Mouse (Mus musculus): Measurements from ENCODE around the gene Padi6. TPM values are rescaled to one million over a fixed set of nuclear protein-coding genes. Genes with fewer than 3 reads are reported as not detected.

The Padi6 gene
- polyA plus RNA-seq (2014; fragmentation: Nextera tagmentation; extraction: Ambion mirVana): not detected in 2 replicates

- no peak for ATAC-seq (ENCODE audit: low FRiP score, low TSS enrichment)
- Histone ChIP-seq H3K9me3 (ENCODE audit: control insufficient read depth, low read length) (no peaks in the 10 kb centered on the region), H3K4me2 (replicated peaks; ENCODE audit: low read depth, low read length) (no peak within 1 kb of the TSS), H3K27ac (ENCODE audit: low read depth, low read length) (no peak within 1 kb of the TSS), H3K4me3 (ENCODE audit: low read length) (no peak within 1 kb of the TSS), H3K4me1 (ENCODE audit: control insufficient read depth, insufficient read depth, low read length) (no peaks in the 10 kb centered on the region; the same call in 1 of the 2 replicates), H3K27me3 (ENCODE audit: control insufficient read depth, insufficient read depth, low read length) (no peaks in the 10 kb centered on the region), H3K36me3 (ENCODE audit: control insufficient read depth, insufficient read depth, low read length) (no peaks in the 10 kb centered on the region), H3K9ac (ENCODE audit: low read depth, low read length) (no peak within 1 kb of the TSS)
- 67% methylated on average over 2 of the region's 2 CpGs for WGBS
These were observed at the start of gene Padi6 for GRCm38 (mm10) chr4:140742543-140742942. Gene Padi6 (minus strand): TSS chr4:140742643.

- Histone ChIP-seq H3K9me3 (ENCODE audit: control insufficient read depth, low read length) (no peaks in the 10 kb centered on the region), H3K4me2 (replicated peaks; ENCODE audit: low read depth, low read length) (no peak overlapping the region), H3K27me3 (ENCODE audit: control insufficient read depth, insufficient read depth, low read length) (no peaks in the 10 kb centered on the region), H3K36me3 (ENCODE audit: control insufficient read depth, insufficient read depth, low read length) (no peaks in the 10 kb centered on the region), H3K4me1 (ENCODE audit: control insufficient read depth, insufficient read depth, low read length) (peaks cover 10% of the 10 kb centered on the region), H3K9ac (ENCODE audit: low read depth, low read length) (no peak overlapping the region), H3K27ac (ENCODE audit: low read depth, low read length) (no peak overlapping the region), H3K4me3 (ENCODE audit: low read length) (no peak overlapping the region)
- 77% methylated on average over 16 of the region's 16 CpGs for WGBS
- no peak for ATAC-seq (ENCODE audit: low FRiP score, low TSS enrichment)
These were observed 48.6 kb upstream of the Padi6 start for GRCm38 (mm10) chr4:140791071-140791470.

GRCm38 (mm10) chr4:140789983-140790382, 47.5 kb upstream of the Padi6 start:
- Histone ChIP-seq H3K9ac (ENCODE audit: low read depth, low read length) (no peak overlapping the region), H3K9me3 (ENCODE audit: control insufficient read depth, low read length) (no peaks in the 10 kb centered on the region), H3K36me3 (ENCODE audit: control insufficient read depth, insufficient read depth, low read length) (no peaks in the 10 kb centered on the region), H3K27ac (ENCODE audit: low read depth, low read length) (no peak overlapping the region), H3K4me1 (ENCODE audit: control insufficient read depth, insufficient read depth, low read length) (peaks cover 10% of the 10 kb centered on the region; the same call in 1 of the 2 replicates), H3K4me3 (ENCODE audit: low read length) (no peak overlapping the region), H3K4me2 (replicated peaks; ENCODE audit: low read depth, low read length) (no peak overlapping the region), H3K27me3 (ENCODE audit: control insufficient read depth, insufficient read depth, low read length) (no peaks in the 10 kb centered on the region)
- ATAC-seq (ENCODE audit: low FRiP score, low TSS enrichment): peak; percentile 56
- 49% methylated on average over 4 of the region's 4 CpGs for whole genome bisulfite sequencing

GRCm38 (mm10) chr4:140788983-140789382, 46.5 kb upstream of the Padi6 start:
- WGBS: 43% methylated on average over 6 of the region's 6 CpGs
- H3K27me3 ChIP-seq (ENCODE audit: control insufficient read depth, insufficient read depth, low read length): no peaks in the 10 kb centered on the region
- H3K9ac ChIP-seq (ENCODE audit: low read depth, low read length): no peak overlapping the region
- H3K27ac ChIP-seq (ENCODE audit: low read depth, low read length): no peak overlapping the region
- H3K36me3 ChIP-seq (ENCODE audit: control insufficient read depth, insufficient read depth, low read length): no peaks in the 10 kb centered on the region
- no peak overlapping the region for H3K4me2 ChIP-seq (replicated peaks; ENCODE audit: low read depth, low read length)
- H3K4me3 ChIP-seq (ENCODE audit: low read length): no peak overlapping the region
- peaks cover 10% of the 10 kb centered on the region; the same call in 1 of the 2 replicates for H3K4me1 ChIP-seq (ENCODE audit: control insufficient read depth, insufficient read depth, low read length)
- H3K9me3 ChIP-seq (ENCODE audit: control insufficient read depth, low read length): no peaks in the 10 kb centered on the region
- peak; percentile 41 for ATAC-seq (ENCODE audit: low FRiP score, low TSS enrichment)

GRCm38 (mm10) chr4:140788264-140788663, 45.8 kb upstream of the Padi6 start:
- no peak overlapping the region for H3K4me3 ChIP-seq (ENCODE audit: low read length)
- H3K36me3 ChIP-seq (ENCODE audit: control insufficient read depth, insufficient read depth, low read length): no peaks in the 10 kb centered on the region
- no peaks in the 10 kb centered on the region for H3K27me3 ChIP-seq (ENCODE audit: control insufficient read depth, insufficient read depth, low read length)
- no peak overlapping the region for H3K27ac ChIP-seq (ENCODE audit: low read depth, low read length)
- peaks cover 10% of the 10 kb centered on the region; the same call in 1 of the 2 replicates for H3K4me1 ChIP-seq (ENCODE audit: control insufficient read depth, insufficient read depth, low read length)
- H3K9ac ChIP-seq (ENCODE audit: low read depth, low read length): no peak overlapping the region
- no peak overlapping the region for H3K4me2 ChIP-seq (replicated peaks; ENCODE audit: low read depth, low read length)
- no peaks in the 10 kb centered on the region for H3K9me3 ChIP-seq (ENCODE audit: control insufficient read depth, low read length)
- no peak for ATAC-seq (ENCODE audit: low FRiP score, low TSS enrichment)
- 87% methylated on average over 6 of the region's 6 CpGs for WGBS

GRCm38 (mm10) chr4:140787414-140787813, 45.0 kb upstream of the Padi6 start:
- no peaks in the 10 kb centered on the region for H3K36me3 ChIP-seq (ENCODE audit: control insufficient read depth, insufficient read depth, low read length)
- no peak overlapping the region for H3K4me3 ChIP-seq (ENCODE audit: low read length)
- H3K27me3 ChIP-seq (ENCODE audit: control insufficient read depth, insufficient read depth, low read length): no peaks in the 10 kb centered on the region
- WGBS: 78% methylated on average over 4 of the region's 4 CpGs
- H3K4me2 ChIP-seq (replicated peaks; ENCODE audit: low read depth, low read length): no peak overlapping the region
- H3K27ac ChIP-seq (ENCODE audit: low read depth, low read length): no peak overlapping the region
- peaks cover 10% of the 10 kb centered on the region; the same call in 1 of the 2 replicates for H3K4me1 ChIP-seq (ENCODE audit: control insufficient read depth, insufficient read depth, low read length)
- no peak overlapping the region for H3K9ac ChIP-seq (ENCODE audit: low read depth, low read length)
- no peak for ATAC-seq (ENCODE audit: low FRiP score, low TSS enrichment)
- no peaks in the 10 kb centered on the region for H3K9me3 ChIP-seq (ENCODE audit: control insufficient read depth, low read length)

- no peaks in the 10 kb centered on the region for H3K9me3 ChIP-seq (ENCODE audit: control insufficient read depth, low read length)
- H3K4me3 ChIP-seq (ENCODE audit: low read length): no peak overlapping the region
- 75% methylated on average over 5 of the region's 5 CpGs for WGBS
- H3K27me3 ChIP-seq (ENCODE audit: control insufficient read depth, insufficient read depth, low read length): no peaks in the 10 kb centered on the region
- no peak overlapping the region for H3K4me2 ChIP-seq (replicated peaks; ENCODE audit: low read depth, low read length)
- no peak overlapping the region for H3K9ac ChIP-seq (ENCODE audit: low read depth, low read length)
- H3K36me3 ChIP-seq (ENCODE audit: control insufficient read depth, insufficient read depth, low read length): no peaks in the 10 kb centered on the region
- ATAC-seq (ENCODE audit: low FRiP score, low TSS enrichment): no peak
- H3K4me1 ChIP-seq (ENCODE audit: control insufficient read depth, insufficient read depth, low read length): peaks cover 8% of the 10 kb centered on the region; the same call in 1 of the 2 replicates
- no peak overlapping the region for H3K27ac ChIP-seq (ENCODE audit: low read depth, low read length)
These were observed 42.8 kb upstream of the Padi6 start for GRCm38 (mm10) chr4:140785217-140785616.

GRCm38 (mm10) chr4:140784292-140784945, 42.0 kb upstream of the Padi6 start:
- H3K36me3 ChIP-seq (ENCODE audit: control insufficient read depth, insufficient read depth, low read length): no peaks in the 10 kb centered on the region
- H3K27ac ChIP-seq (ENCODE audit: low read depth, low read length): no peak overlapping the region
- H3K4me1 ChIP-seq (ENCODE audit: control insufficient read depth, insufficient read depth, low read length): 0 out of 2 replicates have a peak, but pooled peaks cover under 1% of the 10 kb centered on the region
- 93% methylated on average over 9 of the region's 9 CpGs for WGBS
- no peaks in the 10 kb centered on the region for H3K9me3 ChIP-seq (ENCODE audit: control insufficient read depth, low read length)
- H3K9ac ChIP-seq (ENCODE audit: low read depth, low read length): no peak overlapping the region
- ATAC-seq (ENCODE audit: low FRiP score, low TSS enrichment): no peak
- H3K27me3 ChIP-seq (ENCODE audit: control insufficient read depth, insufficient read depth, low read length): no peaks in the 10 kb centered on the region
- H3K4me3 ChIP-seq (ENCODE audit: low read length): no peak overlapping the region
- no peak overlapping the region for H3K4me2 ChIP-seq (replicated peaks; ENCODE audit: low read depth, low read length)

GRCm38 (mm10) chr4:140782821-140783220, 40.4 kb upstream of the Padi6 start:
- no peaks in the 10 kb centered on the region for H3K9me3 ChIP-seq (ENCODE audit: control insufficient read depth, low read length)
- H3K27me3 ChIP-seq (ENCODE audit: control insufficient read depth, insufficient read depth, low read length): no peaks in the 10 kb centered on the region
- no peaks in the 10 kb centered on the region for H3K36me3 ChIP-seq (ENCODE audit: control insufficient read depth, insufficient read depth, low read length)
- no peaks in the 10 kb centered on the region for H3K4me1 ChIP-seq (ENCODE audit: control insufficient read depth, insufficient read depth, low read length)
- no peak overlapping the region for H3K27ac ChIP-seq (ENCODE audit: low read depth, low read length)
- no peak overlapping the region for H3K9ac ChIP-seq (ENCODE audit: low read depth, low read length)
- 87% methylated on average over 9 of the region's 9 CpGs for WGBS
- H3K4me2 ChIP-seq (replicated peaks; ENCODE audit: low read depth, low read length): no peak overlapping the region
- no peak overlapping the region for H3K4me3 ChIP-seq (ENCODE audit: low read length)
- no peak for ATAC-seq (ENCODE audit: low FRiP score, low TSS enrichment)

All from kidney, embryonic 14.5 days (tissue).